Mouse (Mus musculus): ENCODE measurements at regions not wholly inside any gene's neighbourhood (a gene's known extent, or its start where the extent isn't known, plus 50 kb on each side); places are given as distances from the start of the nearest gene placed in this dataset.

- Histone ChIP-seq H3K27ac (replicated peaks; ENCODE audit: low read depth, low read length) (no peak overlapping the region), H3K9ac (replicated peaks; ENCODE audit: low read length) (no peak overlapping the region), H3K36me3 (ENCODE audit: control insufficient read depth, insufficient read depth, low read length) (no peaks in the 10 kb centered on the region), H3K4me3 (replicated peaks; ENCODE audit: low read depth, low read length) (no peak overlapping the region), H3K27me3 (ENCODE audit: control insufficient read depth, insufficient read depth, low read length) (no peaks in the 10 kb centered on the region), H3K4me2 (ENCODE audit: low read length) (no peak overlapping the region), H3K4me1 (ENCODE audit: control insufficient read depth, insufficient read depth, low read length) (no peaks in the 10 kb centered on the region), H3K9me3 (ENCODE audit: control insufficient read depth, low read length) (no peaks in the 10 kb centered on the region)
- no peak for DNase-seq
- ATAC-seq (ENCODE audit: low FRiP score, low TSS enrichment) = no peak
- WGBS = 100% methylated on average over 2 of the region's 2 CpGs
Observed at GRCm38 (mm10) chr17:45917647-45918046, 114.5 kb downstream of the Vegfa start.

DNA sequence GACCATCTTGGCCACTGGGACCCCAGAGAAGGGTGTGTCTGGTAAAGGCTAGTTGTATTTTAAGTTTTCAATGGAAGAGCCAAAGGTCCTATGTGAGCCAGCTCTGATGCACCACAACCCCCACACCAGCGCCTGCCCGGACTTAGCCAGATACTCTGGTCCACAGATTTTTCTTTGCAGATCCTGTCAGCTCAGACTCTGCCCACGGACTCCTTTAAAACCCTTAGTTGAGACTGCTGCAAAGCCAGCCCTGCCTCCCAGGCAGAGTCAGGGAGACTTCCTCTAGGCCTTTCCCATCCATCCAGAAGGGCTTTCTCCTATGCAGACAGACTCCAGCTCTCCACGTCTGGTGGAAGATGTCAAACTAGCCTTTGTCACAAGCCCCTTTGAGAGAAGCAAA is 115.2 kb downstream of the Vegfa start:
- no peaks in the 10 kb centered on the region for H3K9me3 ChIP-seq (ENCODE audit: control insufficient read depth, low read length)
- DNase-seq (no peak), ATAC-seq (ENCODE audit: low FRiP score, low TSS enrichment) (no peak)
- H3K4me3 ChIP-seq (replicated peaks; ENCODE audit: low read depth, low read length) = no peak overlapping the region
- H3K4me1 ChIP-seq (ENCODE audit: control insufficient read depth, insufficient read depth, low read length) = no peaks in the 10 kb centered on the region
- no peak overlapping the region for H3K4me2 ChIP-seq (ENCODE audit: low read length)
- no peak overlapping the region for H3K27ac ChIP-seq (replicated peaks; ENCODE audit: low read depth, low read length)
- whole genome bisulfite sequencing = 73% methylated on average over 4 of the region's 4 CpGs
- no peaks in the 10 kb centered on the region for H3K36me3 ChIP-seq (ENCODE audit: control insufficient read depth, insufficient read depth, low read length)
- no peak overlapping the region for H3K9ac ChIP-seq (replicated peaks; ENCODE audit: low read length)
- no peaks in the 10 kb centered on the region for H3K27me3 ChIP-seq (ENCODE audit: control insufficient read depth, insufficient read depth, low read length)

- H3K27ac ChIP-seq (replicated peaks; ENCODE audit: low read depth, low read length) = no peak overlapping the region
- DNase-seq (no peak), ATAC-seq (ENCODE audit: low FRiP score, low TSS enrichment) (no peak)
- H3K9me3 ChIP-seq (ENCODE audit: control insufficient read depth, low read length) = no peaks in the 10 kb centered on the region
- no peak overlapping the region for H3K9ac ChIP-seq (replicated peaks; ENCODE audit: low read length)
- H3K4me1 ChIP-seq (ENCODE audit: control insufficient read depth, insufficient read depth, low read length) = no peaks in the 10 kb centered on the region
- H3K36me3 ChIP-seq (ENCODE audit: control insufficient read depth, insufficient read depth, low read length) = no peaks in the 10 kb centered on the region
- H3K27me3 ChIP-seq (ENCODE audit: control insufficient read depth, insufficient read depth, low read length) = no peaks in the 10 kb centered on the region
- WGBS = 89% methylated on average over 9 of the region's 9 CpGs
- no peak overlapping the region for H3K4me2 ChIP-seq (ENCODE audit: low read length)
- H3K4me3 ChIP-seq (replicated peaks; ENCODE audit: low read depth, low read length) = no peak overlapping the region
Observed at GRCm38 (mm10) chr17:45914706-45915240, 117.4 kb downstream of the Vegfa start.

DNA sequence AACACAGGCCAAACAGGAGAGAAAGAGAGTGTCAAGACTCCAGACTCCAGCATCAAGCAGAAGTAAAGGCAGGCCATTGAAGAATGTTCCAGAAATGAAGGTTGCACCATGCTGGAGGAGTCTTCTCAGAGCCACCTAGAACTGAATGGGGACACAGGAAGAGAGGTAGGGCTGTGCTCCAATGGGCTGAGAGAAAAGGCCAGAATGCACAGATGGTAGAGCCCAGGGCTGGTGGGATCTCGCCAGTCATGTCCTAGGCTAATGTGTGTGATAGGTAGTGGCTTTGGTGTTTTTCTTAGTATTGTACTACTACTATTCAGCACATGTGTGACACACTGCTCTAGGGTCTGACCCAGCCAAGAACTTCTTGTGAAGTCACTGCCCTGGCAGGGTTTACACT is 117.9 kb downstream of the Vegfa start:
- no peak overlapping the region for H3K9ac ChIP-seq (replicated peaks; ENCODE audit: low read length)
- DNase-seq (no peak), ATAC-seq (ENCODE audit: low FRiP score, low TSS enrichment) (no peak)
- H3K27ac ChIP-seq (replicated peaks; ENCODE audit: low read depth, low read length) = no peak overlapping the region
- H3K4me3 ChIP-seq (replicated peaks; ENCODE audit: low read depth, low read length) = no peak overlapping the region
- H3K4me1 ChIP-seq (ENCODE audit: control insufficient read depth, insufficient read depth, low read length) = no peaks in the 10 kb centered on the region
- H3K36me3 ChIP-seq (ENCODE audit: control insufficient read depth, insufficient read depth, low read length) = no peaks in the 10 kb centered on the region
- no peak overlapping the region for H3K4me2 ChIP-seq (ENCODE audit: low read length)
- no peaks in the 10 kb centered on the region for H3K9me3 ChIP-seq (ENCODE audit: control insufficient read depth, low read length)
- no peaks in the 10 kb centered on the region for H3K27me3 ChIP-seq (ENCODE audit: control insufficient read depth, insufficient read depth, low read length)
- 61% methylated on average over 1 of the region's 1 CpGs for WGBS

DNA sequence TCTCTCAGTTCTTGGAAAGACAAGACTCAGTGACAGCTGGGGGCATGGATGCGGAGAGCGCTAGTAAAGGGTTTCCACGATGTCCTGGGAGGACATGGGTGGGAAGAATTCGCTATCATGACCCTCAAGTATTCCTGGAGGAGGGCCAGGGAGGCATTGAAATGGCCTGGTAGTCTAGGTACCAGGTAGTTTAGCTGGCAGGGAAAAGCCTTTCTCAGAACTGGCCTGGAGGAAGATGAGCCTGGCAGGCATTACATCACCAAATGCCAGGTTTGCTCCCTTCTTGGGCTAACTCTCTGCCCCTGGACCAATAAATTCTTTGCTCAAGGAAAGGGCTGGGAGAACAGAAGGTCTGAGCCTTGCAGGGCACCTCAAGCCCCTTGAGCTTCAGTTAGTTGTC is 118.5 kb downstream of the Vegfa start:
- Histone ChIP-seq H3K4me1 (ENCODE audit: control insufficient read depth, insufficient read depth, low read length) (no peaks in the 10 kb centered on the region), H3K4me2 (ENCODE audit: low read length) (no peak overlapping the region), H3K27me3 (ENCODE audit: control insufficient read depth, insufficient read depth, low read length) (no peaks in the 10 kb centered on the region), H3K27ac (replicated peaks; ENCODE audit: low read depth, low read length) (no peak overlapping the region), H3K9ac (replicated peaks; ENCODE audit: low read length) (no peak overlapping the region), H3K36me3 (ENCODE audit: control insufficient read depth, insufficient read depth, low read length) (no peaks in the 10 kb centered on the region), H3K9me3 (ENCODE audit: control insufficient read depth, low read length) (no peaks in the 10 kb centered on the region), H3K4me3 (replicated peaks; ENCODE audit: low read depth, low read length) (no peak overlapping the region)
- 90% methylated on average over 4 of the region's 4 CpGs for WGBS
- ATAC-seq (ENCODE audit: low FRiP score, low TSS enrichment) = no peak
- DNase-seq = no peak

DNA sequence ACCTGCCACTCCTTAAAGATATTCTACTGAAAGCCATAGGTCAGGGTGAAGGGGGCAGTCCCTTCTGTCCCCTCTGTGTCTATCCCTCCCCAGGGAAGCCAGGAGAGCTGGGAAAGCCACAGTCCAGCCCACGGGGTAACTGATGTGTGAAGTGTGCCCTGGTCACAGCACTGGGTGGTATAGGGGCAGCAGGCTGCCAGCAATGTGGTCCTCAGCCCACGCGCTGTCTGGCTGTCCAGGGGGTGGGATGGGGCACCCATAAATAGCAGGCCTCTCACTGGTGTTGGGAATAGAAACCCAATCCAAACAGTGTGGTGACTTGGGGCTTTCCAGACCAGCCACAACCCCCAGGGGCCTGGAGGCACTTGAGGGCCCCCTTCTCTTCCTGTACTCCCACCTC is 120.0 kb downstream of the Vegfa start:
- Histone ChIP-seq H3K27ac (replicated peaks; ENCODE audit: low read depth, low read length) (no peak overlapping the region), H3K4me2 (ENCODE audit: low read length) (no peak overlapping the region), H3K9ac (replicated peaks; ENCODE audit: low read length) (no peak overlapping the region), H3K27me3 (ENCODE audit: control insufficient read depth, insufficient read depth, low read length) (no peaks in the 10 kb centered on the region), H3K4me3 (replicated peaks; ENCODE audit: low read depth, low read length) (no peak overlapping the region), H3K36me3 (ENCODE audit: control insufficient read depth, insufficient read depth, low read length) (no peaks in the 10 kb centered on the region), H3K4me1 (ENCODE audit: control insufficient read depth, insufficient read depth, low read length) (0 out of 2 replicates have a peak, but pooled peaks cover 3% of the 10 kb centered on the region), H3K9me3 (ENCODE audit: control insufficient read depth, low read length) (no peaks in the 10 kb centered on the region)
- DNase-seq = no peak
- no peak for ATAC-seq (ENCODE audit: low FRiP score, low TSS enrichment)
- 93% methylated on average over 3 of the region's 3 CpGs for WGBS

GRCm38 (mm10) chr17:45911201-45911731 is 120.9 kb downstream of the Vegfa start:
- H3K27ac ChIP-seq (replicated peaks; ENCODE audit: low read depth, low read length) = no peak overlapping the region
- WGBS = 89% methylated on average over 13 of the region's 13 CpGs
- H3K36me3 ChIP-seq (ENCODE audit: control insufficient read depth, insufficient read depth, low read length) = no peaks in the 10 kb centered on the region
- H3K9ac ChIP-seq (replicated peaks; ENCODE audit: low read length) = no peak overlapping the region
- no peak overlapping the region for H3K4me2 ChIP-seq (ENCODE audit: low read length)
- no peak overlapping the region for H3K4me3 ChIP-seq (replicated peaks; ENCODE audit: low read depth, low read length)
- H3K4me1 ChIP-seq (ENCODE audit: control insufficient read depth, insufficient read depth, low read length) = 0 out of 2 replicates have a peak, but pooled peaks cover 3% of the 10 kb centered on the region
- no peak for DNase-seq
- ATAC-seq (ENCODE audit: low FRiP score, low TSS enrichment) = no peak
- no peaks in the 10 kb centered on the region for H3K27me3 ChIP-seq (ENCODE audit: control insufficient read depth, insufficient read depth, low read length)
- H3K9me3 ChIP-seq (ENCODE audit: control insufficient read depth, low read length) = no peaks in the 10 kb centered on the region

GRCm38 (mm10) chr17:45910245-45910644 is 121.9 kb downstream of the Vegfa start:
- H3K4me1 ChIP-seq (ENCODE audit: control insufficient read depth, insufficient read depth, low read length) = 0 out of 2 replicates have a peak, but pooled peaks cover 3% of the 10 kb centered on the region
- H3K4me3 ChIP-seq (replicated peaks; ENCODE audit: low read depth, low read length) = no peak overlapping the region
- ATAC-seq (ENCODE audit: low FRiP score, low TSS enrichment) = no peak
- H3K4me2 ChIP-seq (ENCODE audit: low read length) = no peak overlapping the region
- H3K9ac ChIP-seq (replicated peaks; ENCODE audit: low read length) = no peak overlapping the region
- no peak overlapping the region for H3K27ac ChIP-seq (replicated peaks; ENCODE audit: low read depth, low read length)
- no peaks in the 10 kb centered on the region for H3K9me3 ChIP-seq (ENCODE audit: control insufficient read depth, low read length)
- WGBS = 89% methylated on average over 3 of the region's 3 CpGs
- no peaks in the 10 kb centered on the region for H3K36me3 ChIP-seq (ENCODE audit: control insufficient read depth, insufficient read depth, low read length)
- H3K27me3 ChIP-seq (ENCODE audit: control insufficient read depth, insufficient read depth, low read length) = no peaks in the 10 kb centered on the region
- no peak for DNase-seq

GRCm38 (mm10) chr17:45907587-45907986 is 124.6 kb downstream of the Vegfa start:
- H3K4me2 ChIP-seq (ENCODE audit: low read length) = no peak overlapping the region
- H3K4me3 ChIP-seq (replicated peaks; ENCODE audit: low read depth, low read length) = no peak overlapping the region
- H3K9ac ChIP-seq (replicated peaks; ENCODE audit: low read length) = no peak overlapping the region
- no peak overlapping the region for H3K27ac ChIP-seq (replicated peaks; ENCODE audit: low read depth, low read length)
- no peaks in the 10 kb centered on the region for H3K36me3 ChIP-seq (ENCODE audit: control insufficient read depth, insufficient read depth, low read length)
- H3K4me1 ChIP-seq (ENCODE audit: control insufficient read depth, insufficient read depth, low read length) = 0 out of 2 replicates have a peak, but pooled peaks cover 3% of the 10 kb centered on the region
- 49% methylated on average over 11 of the region's 11 CpGs for WGBS
- no peaks in the 10 kb centered on the region for H3K9me3 ChIP-seq (ENCODE audit: control insufficient read depth, low read length)
- DNase-seq (no peak), ATAC-seq (ENCODE audit: low FRiP score, low TSS enrichment) (no peak)
- no peaks in the 10 kb centered on the region for H3K27me3 ChIP-seq (ENCODE audit: control insufficient read depth, insufficient read depth, low read length)

Data from midbrain, embryonic 14.5 days (tissue).